ENCODE assay signal across 15 mouse cellular contexts in the genomic region with DNA sequence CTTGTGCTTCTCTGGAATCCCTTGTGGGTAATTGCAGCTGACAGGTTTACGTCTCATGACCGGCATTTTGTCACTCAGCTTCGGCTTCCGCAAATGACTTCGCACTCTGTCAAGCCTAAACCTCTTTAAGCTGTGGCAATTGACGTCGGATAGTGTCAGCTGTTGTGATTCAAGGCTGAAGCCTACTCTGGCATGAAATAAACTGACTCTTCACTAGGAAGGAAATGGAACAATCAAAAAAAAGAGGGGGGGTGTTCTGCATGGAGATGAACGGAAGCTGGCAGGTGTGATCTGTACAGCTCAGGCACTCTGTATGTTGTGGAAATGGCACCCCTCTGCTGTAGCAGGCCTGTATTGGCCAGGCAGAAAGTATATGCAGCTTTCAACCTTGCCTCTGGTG.
A peak's percentile ranks its signal among the peaks of the same experiment; 100 is the strongest.
DNase-seq lines count a peak whose midpoint lies in the region; ATAC-seq and TF ChIP-seq lines count a peak whose summit lies in the region.
"Had no signal": no experiment of that assay in that cellular context is flagged by ENCODE, and none has a peak within 500 bp of the region (broad histone marks: within the 10 kb centered on the region; RNA-seq: fewer than 3 reads in every experiment).

No protein-coding gene starts in this region.

- H3K9ac ChIP-seq in kidney, postnatal 0 days (ENCODE audit: low read depth, low read length): no peak overlapping the region
- no peak overlapping the region for H3K9ac ChIP-seq in neural tube, embryonic 11.5 days (ENCODE audit: low read length)
- no peak overlapping the region for H3K9ac ChIP-seq in neural tube, embryonic 15.5 days (replicated peaks)
- H3K9ac ChIP-seq: embryonic facial prominence, embryonic 15.5 days; liver, embryonic 12.5 days had no signal

- WGBS in kidney, postnatal 0 days: 27% methylated on average over 8 of the region's 8 CpGs
- 53% methylated on average over 8 of the region's 8 CpGs for WGBS in kidney, adult 2 months
- 65% methylated on average over 8 of the region's 8 CpGs for WGBS in neural tube, embryonic 11.5 days
- whole genome bisulfite sequencing in neural tube, embryonic 15.5 days: 30% methylated on average over 8 of the region's 8 CpGs

- no peaks in the 10 kb centered on the region for H3K4me1 ChIP-seq in kidney, postnatal 0 days (replicated peaks; ENCODE audit: insufficient read depth, low read length)
- no peaks in the 10 kb centered on the region for H3K4me1 ChIP-seq in kidney, adult 2 months (ENCODE audit: control insufficient read depth, insufficient read depth, low read length)
- H3K4me1 ChIP-seq in neural tube, embryonic 11.5 days (ENCODE audit: control insufficient read depth, insufficient read depth, low read length): no peaks in the 10 kb centered on the region
- H3K4me1 ChIP-seq in neural tube, embryonic 15.5 days: no peaks in the 10 kb centered on the region
- H3K4me1 ChIP-seq: embryonic facial prominence, embryonic 15.5 days; liver, embryonic 12.5 days had no signal

- H3K27me3 ChIP-seq in kidney, postnatal 0 days (ENCODE audit: insufficient read depth, low read length): no peaks in the 10 kb centered on the region
- no peaks in the 10 kb centered on the region for H3K27me3 ChIP-seq in kidney, adult 2 months (replicated peaks; ENCODE audit: control insufficient read depth, insufficient read depth, low read length)
- no peaks in the 10 kb centered on the region for H3K27me3 ChIP-seq in neural tube, embryonic 11.5 days (ENCODE audit: control insufficient read depth, insufficient read depth, low read length)
- no peaks in the 10 kb centered on the region for H3K27me3 ChIP-seq in neural tube, embryonic 15.5 days (replicated peaks)
- H3K27me3 ChIP-seq: embryonic facial prominence, embryonic 15.5 days; liver, embryonic 12.5 days had no signal

- H3K27ac ChIP-seq in kidney, postnatal 0 days: no peak overlapping the region
- no peak overlapping the region for H3K27ac ChIP-seq in kidney, adult 2 months (ENCODE audit: insufficient read depth, low read depth, low read length)
- H3K27ac ChIP-seq in neural tube, embryonic 11.5 days (ENCODE audit: low read depth, low read length): no peak overlapping the region
- no peak overlapping the region for H3K27ac ChIP-seq in neural tube, embryonic 15.5 days (replicated peaks)
- H3K27ac ChIP-seq: embryonic facial prominence, embryonic 15.5 days; liver, embryonic 12.5 days had no signal

- peak; percentile 21 for DNase-seq in kidney, postnatal 0 days (ENCODE audit: low spot score)
- no peak for DNase-seq in kidney, adult 2 months
- no peak for DNase-seq in neural tube, embryonic 11.5 days (ENCODE audit: low spot score)
- DNase-seq in mesoderm, embryonic 11.5 days (ENCODE audit: low read depth, low spot score): peak; percentile 37
- peak; percentile 25 for DNase-seq in retina, postnatal 7 days (ENCODE audit: low read depth, low spot score)
- DNase-seq in left cerebral cortex, adult 9 months (ENCODE audit: low spot score in 2 of 2): no peak
- DNase-seq: cerebellum, adult 8-10 months; kidney, adult 18-20 months; kidney, postnatal 25 days; left cerebral cortex, postnatal 4 days; lung, adult 2 months; thymus, postnatal 14 days had no signal

- ATAC-seq in kidney, postnatal 0 days (replicated peaks; ENCODE audit: low FRiP score, low read depth): no peak
- ATAC-seq in neural tube, embryonic 11.5 days (ENCODE audit: insufficient read depth, low FRiP score, low TSS enrichment): peak; percentile 41; the same call in 1 of the 2 replicates
- no peak; the same call in 1 of the 2 replicates for ATAC-seq in neural tube, embryonic 15.5 days (ENCODE audit: low FRiP score)
- ATAC-seq: liver, embryonic 12.5 days had no signal

- H3K4me2 ChIP-seq in kidney, postnatal 0 days (ENCODE audit: low read length): no peak overlapping the region
- no peak overlapping the region for H3K4me2 ChIP-seq in neural tube, embryonic 11.5 days (ENCODE audit: low read depth)
- no peak overlapping the region for H3K4me2 ChIP-seq in neural tube, embryonic 15.5 days
- H3K4me2 ChIP-seq: embryonic facial prominence, embryonic 15.5 days; liver, embryonic 12.5 days had no signal

- no peak for TF ChIP-seq CTCF in kidney, postnatal 0 days (IDR thresholded peaks at IDR 0.05; ENCODE audit: low read depth)
- TF ChIP-seq CTCF in kidney, adult 2 months (conservative IDR thresholded peaks at IDR 0.05; ENCODE audit: insufficient read depth, insufficient read length, low read depth, low read length): no peak

- no peak overlapping the region for H3K4me3 ChIP-seq in kidney, postnatal 0 days (replicated peaks; ENCODE audit: low read depth, low read length)
- no peak overlapping the region for H3K4me3 ChIP-seq in kidney, adult 2 months (ENCODE audit: insufficient read depth, low read depth, low read length)
- no peak overlapping the region for H3K4me3 ChIP-seq in neural tube, embryonic 11.5 days (ENCODE audit: low read depth, low read length)
- H3K4me3 ChIP-seq in neural tube, embryonic 15.5 days (replicated peaks): no peak overlapping the region
- H3K4me3 ChIP-seq: embryonic facial prominence, embryonic 15.5 days; liver, embryonic 12.5 days had no signal

- no peaks in the 10 kb centered on the region for H3K9me3 ChIP-seq in kidney, postnatal 0 days (replicated peaks; ENCODE audit: low read length)
- H3K9me3 ChIP-seq in neural tube, embryonic 11.5 days (ENCODE audit: control insufficient read depth, low read length): no peaks in the 10 kb centered on the region
- no peaks in the 10 kb centered on the region for H3K9me3 ChIP-seq in neural tube, embryonic 15.5 days (replicated peaks)
- H3K9me3 ChIP-seq: embryonic facial prominence, embryonic 15.5 days; liver, embryonic 12.5 days had no signal

- TF ChIP-seq POLR2A in kidney, adult 2 months (IDR thresholded peaks at IDR 0.05; ENCODE audit: low read depth, low read length): no peak

- H3K36me3 ChIP-seq in kidney, postnatal 0 days (ENCODE audit: insufficient read depth, low read length): no peaks in the 10 kb centered on the region
- H3K36me3 ChIP-seq in kidney, adult 2 months (ENCODE audit: control insufficient read depth, insufficient read depth, low read length): no peaks in the 10 kb centered on the region
- no peaks in the 10 kb centered on the region for H3K36me3 ChIP-seq in neural tube, embryonic 11.5 days (ENCODE audit: control insufficient read depth, insufficient read depth, low read length)
- H3K36me3 ChIP-seq in neural tube, embryonic 15.5 days: no peaks in the 10 kb centered on the region
- H3K36me3 ChIP-seq: embryonic facial prominence, embryonic 15.5 days; liver, embryonic 12.5 days had no signal

Comparison
In these comparisons a context has a peak if more than half of its experiments do, and no peak if none do; other contexts are left out.
1. DNase-seq: peak in kidney, postnatal 0 days (single experiment), mesoderm, embryonic 11.5 days (single experiment) and retina, postnatal 7 days (single experiment); none in kidney, adult 2 months (single experiment), neural tube, embryonic 11.5 days (single experiment) and left cerebral cortex, adult 9 months (0 of 2).